Mouse (Mus musculus): ENCODE data around the gene H2-T22.
"Not testable (repeated sequence)": the region's sequence is repeated elsewhere in the genome, so short reads cannot be mapped to it uniquely, and the experiment has no call there.

H2-T22 gene

DNA sequence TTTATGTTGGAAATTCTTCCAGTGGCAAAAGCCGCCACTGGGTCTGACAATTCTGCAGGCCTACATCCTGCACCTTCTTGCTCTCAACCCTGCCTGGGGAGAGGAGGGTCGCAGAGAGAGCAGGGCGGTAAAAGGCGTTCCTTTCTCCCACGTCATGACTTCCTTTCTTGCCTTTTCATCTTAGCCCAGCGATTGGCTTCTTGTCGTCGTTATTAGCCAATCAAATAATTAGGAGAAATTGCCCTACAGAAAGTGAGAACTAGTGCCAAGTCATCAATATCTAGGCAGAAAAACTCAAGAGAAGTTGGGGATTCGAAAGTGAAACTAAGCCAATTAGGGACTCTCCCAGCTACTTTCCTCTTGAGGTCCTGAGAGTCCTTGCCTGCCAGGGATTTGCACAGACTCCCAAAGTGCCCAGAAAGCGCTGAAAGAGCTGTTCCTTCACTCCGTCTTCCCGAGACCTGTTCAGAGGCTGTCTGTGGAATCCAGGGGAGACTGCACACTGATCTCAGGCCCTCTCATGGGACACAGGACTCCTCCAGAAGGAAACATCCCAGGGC, at the start of gene H2-T22, which contains the start of gene Gm6034:
Gene H2-T22 (minus strand): TSS at position 138 of the 560 bp plus-strand sequence.
Gene Gm6034 (plus strand): TSS at position 352 of the 560 bp plus-strand sequence.
- DNase-seq (ENCODE audit: low spot score): peak; percentile 44

DNA sequence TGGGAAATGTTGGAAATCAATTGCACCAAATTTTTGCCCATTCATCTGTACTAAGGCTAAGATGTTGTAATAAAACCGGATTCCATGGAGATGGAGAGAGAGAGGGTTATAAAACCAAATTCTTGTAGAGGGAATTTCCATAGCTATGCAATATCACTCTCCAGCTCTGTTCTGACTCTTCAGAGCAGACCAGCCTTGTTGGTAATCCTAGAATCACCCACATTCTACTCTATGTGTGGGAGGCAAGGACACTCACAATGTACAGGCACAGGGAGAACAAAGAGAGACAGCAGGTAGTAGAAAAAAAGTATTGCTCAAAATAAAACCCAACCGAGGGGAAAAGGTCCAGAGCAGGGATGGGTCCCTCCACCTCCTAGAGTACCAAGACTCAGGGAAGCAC, 49.4 kb upstream of the H2-T22 start:
- DNase-seq (ENCODE audit: low spot score): not testable (repeated sequence)

- not testable (repeated sequence) for DNase-seq (ENCODE audit: low spot score)
Measured at GRCm38 (mm10) chr17:36085976-36086375, 43.4 kb upstream of the H2-T22 start.

DNA sequence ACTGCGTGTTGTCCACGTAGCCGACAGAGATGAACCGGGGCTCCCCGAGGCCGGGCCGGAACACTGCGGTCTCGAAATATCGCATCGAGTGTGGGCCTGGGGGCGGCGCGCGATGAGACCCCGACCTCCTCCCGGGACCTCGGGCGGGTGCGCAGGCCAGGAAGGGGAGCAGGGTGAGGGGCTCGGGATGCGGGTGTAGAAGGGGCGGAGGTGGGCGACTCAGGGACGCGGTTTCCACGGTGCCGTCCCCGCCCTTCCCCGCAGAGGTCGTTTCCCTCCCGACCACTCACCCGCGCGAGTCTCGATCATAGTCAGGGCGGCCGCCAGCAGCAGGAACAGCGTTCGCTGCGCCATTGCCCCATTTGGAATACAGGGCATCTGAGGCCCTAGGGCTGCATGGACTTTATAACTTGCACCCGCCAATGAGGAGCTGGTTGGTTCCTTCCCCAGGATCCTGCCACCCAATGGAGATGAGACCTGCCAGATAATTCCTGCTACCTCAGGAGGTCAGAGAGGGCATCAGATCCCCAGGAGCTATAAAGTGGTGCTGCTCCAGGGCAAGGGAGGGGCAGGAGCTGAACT, 41.4 kb upstream of the H2-T22 start:
- DNase-seq (ENCODE audit: low spot score): no peak

GRCm38 (mm10) chr17:36083266-36083869, 40.8 kb upstream of the H2-T22 start:
- peak; percentile 24 for DNase-seq (ENCODE audit: low spot score)

DNA sequence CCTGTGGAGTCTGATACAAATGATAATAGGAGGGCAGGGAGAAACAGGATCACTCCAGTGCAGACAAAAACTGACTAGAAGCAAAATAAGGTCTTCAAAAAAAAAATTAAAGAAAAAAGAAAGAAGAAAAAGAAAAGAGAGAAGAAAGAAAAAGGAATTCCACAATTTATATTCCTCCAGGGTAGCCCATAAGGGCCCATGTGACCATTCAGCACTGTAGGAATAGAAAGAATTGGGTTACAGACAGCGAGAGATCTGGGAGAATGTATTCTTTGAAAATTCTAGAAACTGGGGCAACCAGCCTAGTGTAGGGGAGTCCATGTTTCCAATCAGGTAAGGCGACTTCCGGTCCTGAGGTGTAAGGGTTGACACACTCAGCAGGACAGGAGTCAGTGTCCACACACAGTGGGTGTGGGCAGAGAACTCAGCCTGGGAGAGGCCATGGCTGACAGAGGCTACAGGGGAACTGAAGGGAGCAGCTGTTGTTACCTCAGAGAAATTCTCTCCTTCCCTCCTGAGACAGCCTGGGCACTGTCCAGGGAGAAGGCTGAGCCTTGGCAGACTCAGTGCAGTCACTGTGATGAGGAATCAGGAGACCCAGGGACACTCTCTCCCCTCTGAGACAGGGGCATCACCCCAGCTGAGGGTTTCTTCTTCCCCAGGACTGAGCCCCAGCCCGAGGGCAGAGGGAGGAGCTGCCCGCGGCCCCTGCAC, 40.1 kb upstream of the H2-T22 start:
- DNase-seq (ENCODE audit: low spot score): not testable (repeated sequence)

- not testable (repeated sequence) for DNase-seq (ENCODE audit: low spot score)
Measured at GRCm38 (mm10) chr17:36081901-36082300, 39.4 kb upstream of the H2-T22 start.

- peak; percentile 92 for DNase-seq (ENCODE audit: low spot score)
Measured at GRCm38 (mm10) chr17:36060829-36061228, 18.3 kb upstream of the H2-T22 start.

GRCm38 (mm10) chr17:36058362-36058761, 15.8 kb upstream of the H2-T22 start, which contains the start of gene Gm11127:
Gene Gm11127 (minus strand): TSS chr17:36058371.
- not testable (repeated sequence) for DNase-seq (ENCODE audit: low spot score)

DNA sequence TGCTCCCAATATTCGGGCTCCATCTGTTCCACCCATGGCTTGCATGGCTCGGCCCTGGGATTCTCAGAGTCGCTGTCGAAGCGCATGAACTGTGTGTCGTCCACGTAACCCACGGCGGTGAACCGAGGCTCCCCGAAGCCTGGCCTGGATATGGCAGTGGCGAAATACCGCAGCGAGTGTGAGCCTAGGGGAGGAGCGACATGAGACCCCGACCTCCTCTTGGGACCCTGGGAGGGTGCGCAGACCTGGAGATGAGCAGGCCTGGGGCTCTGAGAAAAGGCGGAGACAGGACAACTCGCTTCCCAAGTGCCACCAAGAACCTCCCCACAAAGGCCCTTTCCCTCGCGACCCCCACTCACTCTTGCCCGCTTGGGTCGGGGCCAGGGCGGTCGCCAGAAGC, 15.4 kb upstream of the H2-T22 start:
- DNase-seq (ENCODE audit: low spot score): not testable (repeated sequence)

DNA sequence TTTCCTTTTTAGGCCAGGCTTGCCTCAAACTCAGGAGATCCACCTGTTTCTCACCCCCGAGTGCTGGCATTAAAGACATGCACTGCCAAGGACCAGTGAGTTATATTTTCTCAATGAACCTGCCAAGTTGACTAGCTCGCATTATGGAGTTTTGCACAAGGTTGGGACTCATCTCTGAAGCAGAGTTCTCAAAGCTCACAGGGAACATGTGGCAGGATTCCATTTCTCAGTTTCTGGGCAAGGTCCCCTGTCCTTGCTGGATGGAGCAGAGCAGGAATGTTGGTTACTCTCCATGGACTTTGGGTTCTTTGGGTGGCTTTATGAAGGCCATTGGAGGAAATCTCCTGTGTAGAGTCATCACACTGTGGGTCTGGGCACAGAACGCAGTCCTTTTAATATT, 739 bp upstream of the H2-T22 start:
- DNase-seq (ENCODE audit: low spot score): no peak

DNA sequence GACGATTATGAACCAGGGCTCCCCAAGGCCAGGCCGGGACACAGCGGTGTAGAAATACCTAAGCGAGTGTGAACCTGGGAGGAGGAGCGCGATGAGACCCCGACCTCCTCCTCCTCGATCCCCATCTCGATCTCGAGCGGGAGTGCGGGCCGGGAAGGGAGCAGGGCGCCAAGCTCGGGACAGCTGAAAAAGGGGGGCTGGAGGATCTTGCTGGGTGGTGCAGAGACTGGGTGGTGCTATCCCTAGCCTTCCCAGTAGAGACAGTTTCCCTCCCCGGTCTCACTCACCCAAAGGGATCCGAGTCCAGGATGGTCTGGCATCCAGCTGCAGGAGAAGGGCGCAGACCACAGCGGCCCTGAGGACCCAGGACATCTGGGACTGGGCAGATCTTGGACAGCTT, 492 bp downstream of the H2-T22 start:
- DNase-seq (ENCODE audit: low spot score): not testable (repeated sequence)

GRCm38 (mm10) chr17:36040604-36041003, 1.9 kb downstream of the H2-T22 start:
- not testable (repeated sequence) for DNase-seq (ENCODE audit: low spot score)

DNA sequence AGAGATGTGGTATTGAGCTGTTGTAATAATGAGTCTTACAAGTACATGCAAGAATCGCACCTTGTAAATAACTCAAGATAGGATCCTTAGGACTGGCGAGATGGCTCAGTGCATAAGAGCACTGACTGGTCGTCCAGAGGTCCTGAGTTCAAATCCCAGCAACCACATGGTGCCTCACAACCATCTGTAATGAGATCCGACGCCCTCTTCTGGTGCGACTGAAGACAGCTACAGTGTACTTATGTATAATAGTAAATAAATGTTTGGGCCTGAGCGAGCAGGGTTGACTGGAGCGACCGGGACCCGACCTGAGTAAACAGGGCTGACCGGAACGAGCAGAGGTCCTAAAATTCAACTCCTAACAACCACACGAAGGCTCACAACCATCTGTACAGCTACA, 6.4 kb downstream of the H2-T22 start:
- not testable (repeated sequence) for DNase-seq (ENCODE audit: low spot score)

DNA sequence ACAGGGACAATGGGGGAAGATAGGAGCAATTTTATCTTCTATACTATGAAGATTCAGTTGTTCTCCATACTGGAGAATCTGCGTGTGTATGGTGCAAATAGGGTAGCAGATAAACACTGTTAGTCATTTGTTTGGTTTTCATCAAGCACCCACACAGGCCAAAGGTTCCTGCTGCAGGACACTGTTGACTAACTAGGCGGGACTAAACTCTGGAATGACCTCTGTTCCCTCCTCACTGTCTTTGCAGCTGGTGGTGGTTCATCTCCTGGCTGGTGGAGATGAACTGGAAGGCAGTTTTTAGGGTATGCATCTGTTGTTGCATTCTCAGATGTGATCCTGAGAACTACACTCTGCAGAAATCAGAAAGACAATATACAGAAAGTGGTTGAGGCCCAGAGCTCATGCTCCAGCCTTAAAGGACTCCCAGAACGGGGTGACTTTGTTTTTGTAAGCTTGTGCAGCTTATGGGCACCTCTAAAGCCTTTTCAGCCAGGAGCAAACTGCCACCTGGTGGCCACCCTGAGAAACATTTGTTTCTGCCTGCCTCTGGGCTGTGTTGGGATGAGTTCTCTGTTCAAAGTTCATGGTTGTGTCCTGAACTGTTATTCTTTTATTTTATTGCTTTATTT, 7.4 kb downstream of the H2-T22 start:
- DNase-seq (ENCODE audit: low spot score): peak; percentile 45

DNA sequence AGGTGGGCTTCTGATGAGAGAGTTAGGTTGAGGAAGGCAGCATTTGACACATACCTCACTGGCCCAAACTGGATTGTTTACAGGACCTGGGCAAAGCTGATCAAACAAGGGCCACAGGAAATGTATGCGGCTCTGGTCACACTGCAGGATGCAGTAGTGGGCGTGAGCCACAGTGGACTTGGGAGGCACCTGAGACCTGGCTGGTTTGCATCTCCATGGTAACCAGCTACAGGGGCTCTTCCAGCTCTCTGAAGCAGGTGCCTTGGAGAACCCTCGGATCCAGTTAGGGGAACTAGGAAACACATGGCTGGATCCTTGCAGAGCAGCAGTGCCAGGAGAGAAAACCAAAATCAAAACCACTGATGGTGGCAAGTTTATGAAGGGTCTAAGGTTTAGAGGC, 8.0 kb downstream of the H2-T22 start:
- DNase-seq (ENCODE audit: low spot score): not testable (repeated sequence)

- DNase-seq (ENCODE audit: low spot score): peak; percentile 41
Measured at GRCm38 (mm10) chr17:36032351-36032875, 10.1 kb downstream of the H2-T22 start, which contains the start of gene H2-T23. Gene H2-T23 (minus strand): TSS chr17:36032855.

DNA sequence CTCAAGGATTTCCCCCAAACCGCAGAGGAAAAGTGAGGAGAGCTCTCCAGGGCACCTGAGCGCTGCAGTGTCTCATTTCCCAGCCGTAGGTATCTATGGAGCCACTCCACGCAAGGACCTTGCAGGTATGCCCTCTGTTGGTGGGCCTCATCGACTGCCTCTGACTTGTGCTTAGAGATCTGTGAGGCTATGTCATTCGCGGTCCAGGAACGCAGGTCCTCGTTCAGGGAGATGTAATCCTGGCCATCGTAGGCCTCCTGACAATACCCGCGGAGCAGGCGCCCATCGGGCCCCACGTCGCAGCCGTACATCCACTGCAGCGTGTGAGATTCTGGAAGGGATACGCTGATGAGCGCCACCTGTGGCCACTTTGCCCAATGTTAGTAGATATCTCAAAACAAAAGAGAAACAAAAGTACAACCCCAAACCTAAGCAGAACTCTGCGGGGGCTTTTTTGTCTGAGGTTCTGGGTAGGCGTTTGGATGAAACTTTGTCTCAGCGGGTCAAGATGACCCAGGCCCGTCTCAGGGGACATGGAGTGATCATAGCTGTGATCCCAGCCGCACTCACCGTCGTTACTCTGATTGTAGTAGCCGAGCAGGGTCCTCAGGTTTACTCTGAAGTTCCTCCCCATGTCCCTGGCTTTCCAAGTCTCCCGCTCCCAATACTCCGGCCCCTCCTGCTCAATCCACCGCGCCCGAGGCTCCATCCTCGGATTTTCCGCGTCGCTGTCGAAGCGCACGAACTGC, 10.8 kb downstream of the H2-T22 start:
- DNase-seq (ENCODE audit: low spot score): not testable (repeated sequence)

DNA sequence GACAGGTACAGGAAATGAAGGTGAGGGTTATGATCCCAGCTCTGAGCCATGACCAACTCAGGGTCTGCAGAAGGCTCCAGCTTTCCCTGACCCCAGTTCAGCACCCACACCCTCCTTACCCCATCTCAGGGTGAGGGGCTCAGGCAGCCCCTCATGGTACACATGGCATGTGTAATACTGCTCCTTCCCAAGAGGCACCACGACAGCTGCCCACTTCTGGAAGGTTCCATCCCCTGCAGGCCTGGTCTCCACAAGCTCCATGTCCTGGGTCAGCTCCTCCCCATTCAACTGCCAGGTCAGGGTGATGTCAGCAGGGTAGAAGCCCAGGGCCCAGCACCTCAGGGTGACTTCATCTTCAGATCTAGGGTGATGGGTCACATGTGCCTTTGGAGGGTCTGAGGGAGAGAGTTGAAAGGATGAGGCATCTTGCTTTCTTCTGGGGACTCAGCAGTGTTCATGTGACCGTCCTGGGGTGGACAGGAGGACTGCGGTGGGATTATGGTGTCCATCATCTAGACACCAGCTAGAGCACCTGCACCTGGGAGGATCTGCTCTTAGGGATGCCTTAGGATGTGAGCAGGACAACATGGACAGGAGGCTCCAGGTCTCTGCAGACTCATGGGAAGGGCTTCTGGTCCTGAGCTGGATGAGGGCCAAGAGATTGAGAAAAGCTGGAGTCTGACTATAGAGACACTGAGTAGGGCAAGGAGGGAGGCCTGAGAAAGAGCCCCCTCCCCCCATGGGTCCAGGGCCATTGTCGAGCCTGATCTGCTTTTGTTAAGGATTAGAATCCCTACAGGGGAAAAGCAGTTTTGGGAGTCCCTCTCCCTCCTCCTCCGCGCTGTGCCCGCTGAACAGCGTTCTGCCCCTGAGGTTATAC, 11.6 kb downstream of the H2-T22 start:
- not testable (repeated sequence) for DNase-seq (ENCODE audit: low spot score)

All from urinary bladder, postnatal 25 days (tissue).